Mouse (Mus musculus) C2C12 (cell line): ENCODE results near the gene Cit. TPM values are rescaled to one million over a fixed set of nuclear protein-coding genes. Genes with fewer than 3 reads are reported as not detected.

Experiments
- H3K27me3 ChIP-seq: one replicate; pipeline ENCODE4 v1.6.1; 2011; ENCODE audit not compliant: control insufficient read depth, insufficient read depth, insufficient read length
- H3K36me3 ChIP-seq: one replicate; pipeline ENCODE4 v1.6.1; 2011; ENCODE audit not compliant: control insufficient read depth, insufficient read depth
- H3K4me3 ChIP-seq: one replicate; pipeline ENCODE4 v1.5.1; 2011; ENCODE audit warnings: mild to moderate bottlenecking, control low read depth; ENCODE audit not compliant: poor library complexity, insufficient read depth, severe bottlenecking
- H3K79me2 ChIP-seq: one replicate; pipeline ENCODE4 v1.6.1; 2011; ENCODE audit not compliant: control insufficient read depth, insufficient read depth
- H3K79me3 ChIP-seq: one replicate; pipeline ENCODE4 v1.6.1; 2011; ENCODE audit warnings: low read depth, control low read depth
- H3ac ChIP-seq: one replicate; pipeline ENCODE3; 2011; ENCODE audit warnings: low read depth; ENCODE audit not compliant: control insufficient read depth, insufficient read length
- CEBPB ChIP-seq: IDR thresholded peaks from one replicate; pipeline ENCODE4 v1.6.1; 2011; ENCODE audit warnings: low read depth, mild to moderate bottlenecking, control low read depth, moderate library complexity
- CTCF ChIP-seq: IDR thresholded peaks from one replicate; pipeline ENCODE4 v1.5.1; 2011; ENCODE audit not compliant: control insufficient read depth, insufficient read depth, insufficient read length
- FOSL1 ChIP-seq: IDR thresholded peaks from one replicate; pipeline ENCODE4 v1.8.0; 2011; ENCODE audit warnings: mild to moderate bottlenecking, low read length; ENCODE audit not compliant: poor library complexity, insufficient read depth, severe bottlenecking
- MAX ChIP-seq: IDR thresholded peaks from one replicate; pipeline ENCODE4 v1.6.1; 2011; ENCODE audit warnings: mild to moderate bottlenecking, control low read depth
- MYOD1 ChIP-seq: IDR thresholded peaks from one replicate; pipeline ENCODE4 v1.6.1; 2011; ENCODE audit warnings: low read depth; ENCODE audit not compliant: control insufficient read depth, insufficient read length
- MYOG ChIP-seq: IDR thresholded peaks from one replicate; pipeline ENCODE4 v1.6.1; 2011; ENCODE audit not compliant: control insufficient read depth, insufficient read length; ENCODE audit errors: extremely low read depth
- USF1 ChIP-seq: IDR thresholded peaks from one replicate; pipeline ENCODE4 v1.6.1; 2011; ENCODE audit warnings: low read depth, mild to moderate bottlenecking, control low read depth, moderate library complexity
- polyA plus RNA-seq: library from polyadenylated mRNA; unstranded; fragments of >200 nt; fragmentation: generic; extraction: Trizol; gene quantifications from one replicate; pipeline ENCODE4 v1.2.1, GENCODE M21; 2012; ENCODE audit warnings: missing spikeins

The Cit gene
- polyA plus RNA-seq, 1 experiment = 19.9 TPM

GRCm38 (mm10) chr5:116022658-116023200 is 177.7 kb downstream of the Cit start:
- H3K27me3 ChIP-seq = no peaks in the 10 kb centered on the region
- peak overlapping the region; percentile 6 for H3ac ChIP-seq
- peaks cover 31% of the 10 kb centered on the region for H3K79me2 ChIP-seq
- H3K4me3 ChIP-seq = peak overlapping the region; percentile 80
- peaks cover 24% of the 10 kb centered on the region for H3K79me3 ChIP-seq
- TF ChIP-seq CEBPB (no peak), MYOG (no peak), MAX (no peak), MYOD1 (no peak), USF1 (no peak), CTCF (no peak), FOSL1 (no peak)
- peaks cover 51% of the 10 kb centered on the region for H3K36me3 ChIP-seq

- Histone ChIP-seq H3K4me3 (peak overlapping the region; percentile 80), H3K79me3 (peaks cover 24% of the 10 kb centered on the region), H3ac (peak overlapping the region; percentile 64), H3K79me2 (peaks cover 31% of the 10 kb centered on the region), H3K36me3 (peaks cover 46% of the 10 kb centered on the region), H3K27me3 (no peaks in the 10 kb centered on the region)
- TF ChIP-seq MYOD1 = no peak
- no peak for TF ChIP-seq CTCF
- no peak for TF ChIP-seq FOSL1
- no peak for TF ChIP-seq MAX
- TF ChIP-seq USF1 = no peak
- TF ChIP-seq MYOG = no peak
- no peak for TF ChIP-seq CEBPB
Measured at GRCm38 (mm10) chr5:116023251-116023661, 178.2 kb downstream of the Cit start.

- H3ac ChIP-seq = peak overlapping the region; percentile 64
- peaks cover 40% of the 10 kb centered on the region for H3K36me3 ChIP-seq
- peak overlapping the region; percentile 80 for H3K4me3 ChIP-seq
- no peaks in the 10 kb centered on the region for H3K27me3 ChIP-seq
- peaks cover 24% of the 10 kb centered on the region for H3K79me3 ChIP-seq
- no peak for TF ChIP-seq MYOD1
- TF ChIP-seq MYOG = no peak
- TF ChIP-seq USF1 = no peak
- TF ChIP-seq FOSL1 = no peak
- no peak for TF ChIP-seq CTCF
- no peak for TF ChIP-seq CEBPB
- no peak for TF ChIP-seq MAX
- H3K79me2 ChIP-seq = peaks cover 31% of the 10 kb centered on the region
Measured at GRCm38 (mm10) chr5:116023821-116024284, 178.8 kb downstream of the Cit start.

- peaks cover 24% of the 10 kb centered on the region for H3K79me3 ChIP-seq
- H3ac ChIP-seq = peak within 1 kb of the TSS; percentile 64
- H3K79me2 ChIP-seq = peaks cover 31% of the 10 kb centered on the region
- peak within 1 kb of the TSS; percentile 80 for H3K4me3 ChIP-seq
- TF ChIP-seq CTCF (peak; percentile 70), FOSL1 (no peak)
- H3K36me3 ChIP-seq = peaks cover 36% of the 10 kb centered on the region
- no peaks in the 10 kb centered on the region for H3K27me3 ChIP-seq
Measured at GRCm38 (mm10) chr5:116024327-116024739, 179.3 kb downstream of the Cit start, which contains the start of gene Prkab1. TSS of gene Prkab1 (minus strand) at chr5:116024508.

- TF ChIP-seq USF1 (no peak), MAX (no peak), MYOD1 (no peak), FOSL1 (no peak), CTCF (no peak), CEBPB (no peak), MYOG (no peak)
- Histone ChIP-seq H3K79me3 (peaks cover 24% of the 10 kb centered on the region), H3ac (no peak overlapping the region), H3K4me3 (no peak overlapping the region), H3K36me3 (peaks cover 18% of the 10 kb centered on the region), H3K79me2 (peaks cover 30% of the 10 kb centered on the region), H3K27me3 (no peaks in the 10 kb centered on the region)
Measured at GRCm38 (mm10) chr5:116026107-116026506, 181.0 kb downstream of the Cit start.
